Mouse (Mus musculus) CH12.LX (cell line): ENCODE results near the gene Serinc1. TPM values are rescaled to one million over a fixed set of nuclear protein-coding genes. Genes with fewer than 3 reads are reported as not detected.
A peak's percentile ranks its signal among the peaks of the same experiment; 100 is the strongest.

ENCODE experiments used
- DNase-seq: peaks from one replicate; pipeline ENCODE4 v3.0.0-alpha.2; 2013; ENCODE audit errors: extremely low read depth
- H3K27ac ChIP-seq: 2 replicates; pipeline ENCODE4 v1.5.1; 2012; ENCODE audit warnings: low read depth, mild to moderate bottlenecking, control low read depth, moderate library complexity; ENCODE audit not compliant: insufficient read depth
- H3K27me3 ChIP-seq: replicated peaks from 2 replicates; pipeline ENCODE3; 2012; ENCODE audit warnings: inconsistent platforms
- H3K36me3 ChIP-seq, 2 experiments: replicated peaks in 1 of 2; 2 replicates each; pipeline versions ENCODE3 to v1.6.1; 2012; ENCODE audit warnings: inconsistent platforms in 1 of 2, low read length in 1 of 2, mild to moderate bottlenecking in 1 of 2, mixed read lengths in 1 of 2, moderate library complexity in 1 of 2; ENCODE audit not compliant: control insufficient read depth in 1 of 2, insufficient read depth in 1 of 2
- H3K4me1 ChIP-seq, 2 experiments: 2 replicates each; pipeline ENCODE4 v1.6.1; 2012; ENCODE audit warnings: inconsistent platforms in 1 of 2, moderate library complexity in 1 of 2; ENCODE audit not compliant: insufficient read depth in 2 of 2, control insufficient read depth in 1 of 2
- H3K4me2 ChIP-seq: 2 replicates; pipeline ENCODE4 v1.6.1; 2012; ENCODE audit warnings: low read depth, mild to moderate bottlenecking, control low read depth; ENCODE audit not compliant: poor library complexity, insufficient read depth, severe bottlenecking
- H3K4me3 ChIP-seq, 3 experiments: fragments of 150-350 bp in 1 of 3; sonication (generic) in 1 of 3; replicated peaks in 1 of 3; 2 replicates each; pipeline versions ENCODE3 to v1.5.1; 2011 to 2012; ENCODE audit warnings: low read depth in 2 of 3, low read length in 2 of 3, mild to moderate bottlenecking in 2 of 3, moderate library complexity in 2 of 3, control low read depth in 1 of 3, improper control_type of control experiment in 1 of 3, inconsistent platforms in 1 of 3, mixed read lengths in 1 of 3; ENCODE audit not compliant: poor library complexity in 1 of 3
- H3K79me2 ChIP-seq: replicated peaks from 2 replicates; pipeline ENCODE4 v1.6.1; 2012; ENCODE audit warnings: mild to moderate bottlenecking, moderate library complexity; ENCODE audit not compliant: control insufficient read depth, poor library complexity, insufficient read depth, severe bottlenecking; ENCODE audit errors: extremely low read depth
- H3K9ac ChIP-seq: 2 replicates; pipeline ENCODE4 v1.6.1; 2012; ENCODE audit warnings: low read depth, mild to moderate bottlenecking, control low read depth, moderate library complexity; ENCODE audit not compliant: insufficient read depth
- H3K9me3 ChIP-seq: replicated peaks from 2 replicates; pipeline ENCODE3; 2012; ENCODE audit warnings: low read length, inconsistent platforms, mixed read lengths
- CHD1 ChIP-seq: IDR thresholded peaks from 2 replicates; pipeline ENCODE4 v1.6.1; 2012; ENCODE audit warnings: low read depth, low read length, improper control_type of control experiment, inconsistent platforms
- CHD2 ChIP-seq: IDR thresholded peaks from 2 replicates; pipeline ENCODE4 v1.6.1; 2011; ENCODE audit warnings: low read length, improper control_type of control experiment
- CTCF ChIP-seq, 2 experiments: IDR thresholded peaks in 1 of 2; conservative IDR thresholded peaks in 1 of 2; 2 replicates each; pipeline ENCODE4 v1.5.1; 2011 to 2012; ENCODE audit warnings: low read depth in 2 of 2, low read length in 2 of 2, improper control_type of control experiment in 1 of 2, inconsistent platforms in 1 of 2, mild to moderate bottlenecking in 1 of 2, moderate library complexity in 1 of 2
- ETS1 ChIP-seq: conservative IDR thresholded peaks from 2 replicates; pipeline ENCODE4 v1.6.1; 2012; ENCODE audit warnings: low read depth, mild to moderate bottlenecking, inconsistent platforms, low read length, improper control_type of control experiment, moderate library complexity
- GABPA ChIP-seq: IDR thresholded peaks from 2 replicates; pipeline ENCODE4 v1.6.1; 2012; ENCODE audit warnings: low read depth, low read length, improper control_type of control experiment, inconsistent platforms; ENCODE audit not compliant: insufficient replicate concordance
- JUN ChIP-seq: IDR thresholded peaks from 2 replicates; pipeline ENCODE4 v1.6.1; 2011; ENCODE audit warnings: low read depth, mild to moderate bottlenecking, low read length, improper control_type of control experiment, moderate library complexity; ENCODE audit not compliant: insufficient read depth
- JUND ChIP-seq: conservative IDR thresholded peaks from 2 replicates; pipeline ENCODE4 v1.6.1; 2011; ENCODE audit warnings: low read depth, low read length, improper control_type of control experiment
- MAFK ChIP-seq: IDR thresholded peaks from 2 replicates; pipeline ENCODE4 v1.6.1; 2011; ENCODE audit warnings: low read length, improper control_type of control experiment; ENCODE audit not compliant: insufficient replicate concordance
- MAZ ChIP-seq: IDR thresholded peaks from 2 replicates; pipeline ENCODE4 v1.6.1; 2012; ENCODE audit warnings: low read depth, mild to moderate bottlenecking, inconsistent platforms, low read length, improper control_type of control experiment, moderate library complexity
- MEF2A ChIP-seq: IDR thresholded peaks from 2 replicates; pipeline ENCODE4 v1.6.1; 2014; ENCODE audit warnings: low read depth, mild to moderate bottlenecking, inconsistent platforms, low read length, improper control_type of control experiment, borderline replicate concordance
- MXI1 ChIP-seq: IDR thresholded peaks from 2 replicates; pipeline ENCODE4 v1.6.1; 2011; ENCODE audit warnings: mild to moderate bottlenecking, low read depth, low read length, improper control_type of control experiment
- PAX5 ChIP-seq: IDR thresholded peaks from 2 replicates; pipeline ENCODE4 v1.6.1; 2012; ENCODE audit warnings: low read length, inconsistent platforms, mixed read lengths
- POLR2AphosphoS2 ChIP-seq: IDR thresholded peaks from 2 replicates; pipeline ENCODE4 v1.6.1; 2011; ENCODE audit warnings: low read depth, low read length, improper control_type of control experiment
- RAD21 ChIP-seq: IDR thresholded peaks from 2 replicates; pipeline ENCODE4 v1.6.1; 2011; ENCODE audit warnings: low read depth, mild to moderate bottlenecking, low read length, improper control_type of control experiment, moderate library complexity
- SIN3A ChIP-seq: IDR thresholded peaks from 2 replicates; pipeline ENCODE4 v1.6.1; 2012; ENCODE audit warnings: low read length, improper control_type of control experiment, inconsistent platforms
- SMC3 ChIP-seq: IDR thresholded peaks from 2 replicates; pipeline ENCODE4 v1.6.1; 2011; ENCODE audit warnings: low read depth, low read length, improper control_type of control experiment
- TBP ChIP-seq: conservative IDR thresholded peaks from 2 replicates; pipeline ENCODE4 v1.6.1; 2011; ENCODE audit warnings: low read depth, low read length, improper control_type of control experiment
- TCF12 ChIP-seq: IDR thresholded peaks from 2 replicates; pipeline ENCODE4 v1.6.1; 2014; ENCODE audit warnings: low read depth, mild to moderate bottlenecking, inconsistent platforms, low read length, improper control_type of control experiment
- UBTF ChIP-seq: IDR thresholded peaks from 2 replicates; pipeline ENCODE4 v1.6.1; 2012; ENCODE audit warnings: low read depth, mild to moderate bottlenecking, inconsistent platforms, low read length, improper control_type of control experiment, moderate library complexity
- USF2 ChIP-seq: conservative IDR thresholded peaks from 2 replicates; pipeline ENCODE4 v1.6.1; 2011; ENCODE audit warnings: low read depth, low read length, improper control_type of control experiment
- ZC3H11A ChIP-seq: IDR thresholded peaks from 2 replicates; pipeline ENCODE4 v1.6.1; 2012; ENCODE audit warnings: low read depth, mild to moderate bottlenecking, inconsistent platforms, low read length, improper control_type of control experiment
- ZNF384 ChIP-seq: IDR thresholded peaks from 2 replicates; pipeline ENCODE4 v1.6.1; 2012; ENCODE audit warnings: low read depth, low read length, improper control_type of control experiment, inconsistent platforms
- dilution Hi-C: fragments of 300-500 bp; cut with MboI; formaldehyde crosslinking; loops from 2 replicates; pipeline ENCODE4 v1.14.3; 2020; ENCODE audit warnings: low sequenced_read_pairs; ENCODE audit not compliant: extremely low pct_unique_long_range_greater_than_20kb, extremely low pct_ligation_motif_present
- in situ Hi-C: fragments of 300-500 bp; cut with MboI; formaldehyde crosslinking; loops from 3 replicates; pipeline ENCODE4 v1.14.3; 2019; ENCODE audit warnings: low sequenced_read_pairs, low pct_ligation_motif_present, low pct_unique_long_range_greater_than_20kb, mixed read lengths
- polyA plus RNA-seq: library from polyadenylated mRNA; unstranded; fragments of >175 nt; gene quantifications from 2 replicates; pipeline ENCODE4 v1.2.1, GENCODE M21; 2012; ENCODE audit warnings: low read depth; ENCODE audit not compliant: insufficient read length
- total RNA-seq, 2 experiments: library from RNA; depleted of rRNA; stranded (reverse); fragments of 300-350 nt in 1 of 2; fragments of >200 nt in 1 of 2; gene quantifications; 2 replicates each; pipeline ENCODE4 v1.2.3; 2012 to 2014

Serinc1 gene
- total and polyA plus RNA-seq, 3 experiments, result 40.8 to 74.7 (median 56.2) TPM

DNA sequence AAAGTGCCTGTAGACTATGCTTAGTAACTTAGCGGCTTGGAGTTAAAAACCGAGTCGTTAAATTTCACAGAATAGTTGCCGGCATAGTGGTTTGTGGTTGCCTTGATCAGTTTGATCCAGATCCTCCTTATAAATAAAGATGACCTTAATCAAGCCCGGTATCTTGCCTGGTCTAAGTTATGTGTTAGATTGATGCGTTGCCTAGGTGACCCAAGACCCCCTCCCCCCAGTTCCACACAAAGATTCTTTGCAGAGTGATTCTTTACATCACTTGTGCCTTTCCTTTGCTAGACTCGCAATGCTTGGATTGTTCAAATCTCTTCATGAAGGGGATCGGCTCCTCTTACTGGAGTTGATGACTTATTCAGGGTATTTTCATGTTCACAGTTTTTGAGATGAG, 45.1 kb downstream of the Serinc1 start:
- dilution Hi-C loops, result no loop called here
- Histone ChIP-seq H3K4me1 (peaks cover 4 to 11% of the 10 kb centered on the region in 2 experiments; a peak in 3 of 4 replicates), H3K4me3 (peak overlapping the region; percentile 49 to 78 (median 72)), H3K79me2 (peaks cover 3% of the 10 kb centered on the region), H3K4me2 (peak overlapping the region; percentile 93; the same call in 1 of the 2 replicates), H3K9me3 (no peaks in the 10 kb centered on the region), H3K27me3 (no peaks in the 10 kb centered on the region), H3K36me3 (no peaks in the 10 kb centered on the region), H3K27ac (no peak overlapping the region), H3K9ac (peak overlapping the region; percentile 84)
- peak; percentile 17 for DNase-seq
- no peak for TF ChIP-seq JUN
- TF ChIP-seq SIN3A, result 0 out of 2 replicates have a peak, but pooled peaks have one; percentile 17
- in situ Hi-C loops, result no loop called here

DNA sequence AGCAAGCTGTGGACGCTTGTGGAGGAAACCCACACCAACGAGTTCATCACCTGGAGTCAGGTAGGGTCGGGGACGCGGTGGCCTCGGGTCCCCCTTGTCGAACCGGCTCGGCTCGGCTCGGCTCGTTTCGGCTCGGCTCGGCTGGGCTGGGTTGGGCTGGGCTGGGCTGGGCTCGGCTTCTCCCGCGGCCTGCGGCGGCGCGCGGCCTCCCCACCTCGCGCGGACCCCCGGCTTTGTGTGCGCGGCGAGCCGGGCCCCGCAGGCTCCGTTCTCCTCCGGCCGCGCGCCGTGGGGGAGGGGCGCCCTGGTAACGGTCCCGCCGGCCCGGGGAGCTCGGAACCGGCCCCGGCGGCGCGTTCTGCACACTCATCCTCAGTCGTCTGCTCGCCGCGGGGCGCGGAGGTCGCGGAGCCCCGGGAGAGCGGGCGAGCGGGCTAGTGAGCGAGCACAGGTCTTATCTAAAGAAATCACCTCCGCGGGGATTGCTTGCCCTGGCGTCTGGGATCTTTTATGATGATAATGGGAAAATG, 45.7 kb downstream of the Serinc1 start:
- Histone ChIP-seq H3K27ac (no peak overlapping the region), H3K4me1 (peaks cover 4 to 11% of the 10 kb centered on the region in 2 experiments; a peak in 3 of 4 replicates), H3K27me3 (no peaks in the 10 kb centered on the region), H3K9ac (peak overlapping the region; percentile 84), H3K4me2 (peak overlapping the region; percentile 93; the same call in 1 of the 2 replicates), H3K79me2 (peaks cover 3% of the 10 kb centered on the region), H3K36me3 (no peaks in the 10 kb centered on the region), H3K4me3 (peak overlapping the region; percentile 72 to 87 (median 78)), H3K9me3 (no peaks in the 10 kb centered on the region)
- TF ChIP-seq USF2 (no peak), UBTF (0 out of 2 replicates have a peak, but pooled peaks have one; percentile 72), CHD2 (peak; percentile 31; the same call in 1 of the 2 replicates), GABPA (no peak), SIN3A (0 out of 2 replicates have a peak, but pooled peaks have one; percentile 32), MXI1 (0 out of 2 replicates have a peak, but pooled peaks have one; percentile 47)
- DNase-seq, result peak; percentile 17
- dilution Hi-C loops, result no loop called here
- in situ Hi-C loops, result no loop called here

DNA sequence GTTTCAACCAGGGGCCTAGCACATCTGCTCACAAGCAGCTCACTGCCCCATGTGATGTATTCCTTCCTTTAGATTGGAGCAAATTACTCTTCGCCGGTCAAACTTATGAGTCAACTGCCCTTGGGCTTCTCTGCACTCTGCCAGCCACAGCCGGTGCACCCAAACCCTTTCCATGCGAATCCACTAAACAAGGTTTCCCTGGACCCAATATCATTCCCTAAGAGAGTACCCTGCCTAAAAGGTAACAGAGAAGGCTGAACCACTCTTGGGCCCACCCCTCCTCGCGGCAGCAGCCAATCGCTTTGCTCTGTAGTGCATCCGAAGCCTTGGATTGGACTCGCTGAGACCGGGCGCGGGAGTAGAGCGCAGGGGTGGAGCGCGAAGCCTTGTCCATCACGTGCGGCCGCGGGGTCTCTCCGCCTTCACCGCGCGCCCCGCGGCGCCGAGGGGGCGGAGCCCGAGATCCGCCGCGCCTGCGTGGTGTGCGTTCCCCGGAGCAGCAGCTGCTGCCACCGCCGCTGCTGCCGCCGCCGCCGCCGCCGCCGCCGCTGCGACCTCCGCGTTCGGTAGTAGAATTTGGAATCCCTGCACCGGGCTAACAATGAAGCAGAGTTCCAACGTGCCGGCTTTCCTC, 46.3 kb downstream of the Serinc1 start, which contains the start of gene Hsf2:
Gene Hsf2, plus strand, starts transcription at position 478 of the 634 bp plus-strand sequence.
- peak; percentile 90 for DNase-seq
- peak within 1 kb of the TSS; percentile 93; the same call in 1 of the 2 replicates for H3K4me2 ChIP-seq
- peak within 1 kb of the TSS; percentile 72 to 87 (median 78) for H3K4me3 ChIP-seq
- peaks cover 3% of the 10 kb centered on the region for H3K79me2 ChIP-seq
- H3K27ac ChIP-seq, result no peak within 1 kb of the TSS
- no peaks in the 10 kb centered on the region for H3K9me3 ChIP-seq
- in situ Hi-C loops (no loop called here), dilution Hi-C loops (no loop called here)
- no peaks in the 10 kb centered on the region for H3K27me3 ChIP-seq
- peaks cover 4 to 11% of the 10 kb centered on the region in 2 experiments; a peak in 3 of 4 replicates for H3K4me1 ChIP-seq
- no peaks in the 10 kb centered on the region for H3K36me3 ChIP-seq
- peak within 1 kb of the TSS; percentile 84 for H3K9ac ChIP-seq
- TF ChIP-seq JUN, result no peak
- TF ChIP-seq SMC3, result no peak
- TF ChIP-seq ETS1, result no peak
- no peak for TF ChIP-seq POLR2AphosphoS2
- TF ChIP-seq ZNF384, result no peak
- no peak for TF ChIP-seq USF2
- no peak for TF ChIP-seq JUND
- TF ChIP-seq GABPA, result no peak
- TF ChIP-seq CHD1, result no peak
- TF ChIP-seq CTCF (conservative IDR thresholded peaks at IDR 0.05 in 1 of 2, IDR thresholded peaks at IDR 0.05 in 1 of 2; ENCODE audit: low read depth in 2 of 2, low read length in 2 of 2), result no peak
- TF ChIP-seq ZC3H11A, result no peak
- TF ChIP-seq SIN3A, result 0 out of 2 replicates have a peak, but pooled peaks have one; percentile 45
- TF ChIP-seq MAFK, result no peak
- TF ChIP-seq TBP, result 0 out of 2 replicates have a peak, but pooled peaks have one; percentile 25
- no peak for TF ChIP-seq MEF2A
- TF ChIP-seq UBTF, result no peak
- TF ChIP-seq MAZ, result no peak
- TF ChIP-seq PAX5, result no peak
- TF ChIP-seq TCF12, result no peak
- TF ChIP-seq RAD21, result no peak
